Mouse (Mus musculus) embryonic stem cell, embryonic (primary cell): ENCODE results near the gene Gm49450.

Experiments
- CTCF ChIA-PET, 4 experiments: fragments of 300-600 bp in 2 of 4; fragments of 350-600 bp in 2 of 4; sonication (Branson Sonifier 250); formaldehyde crosslinking; loops; one replicate each; lab custom pipeline; 2022; ENCODE audit warnings: inconsistent platforms in 2 of 4; lab: Charles Lee
- POLR2A ChIA-PET, 4 experiments: fragments of 300-600 bp in 2 of 4; fragments of 350-600 bp in 2 of 4; sonication (Branson Sonifier 250); formaldehyde crosslinking; loops; one replicate each; lab custom pipeline; 2022; ENCODE audit warnings: antibody characterized with exemption in 4 of 4, inconsistent platforms in 1 of 4; lab: Charles Lee

Gene Gm49450

GRCm38 (mm10) chr15:98933004-98933671, 20.2 kb downstream of the Gm49450 start:
- CTCF ChIA-PET: interaction anchor here in 3 of 4 experiments (0.5 to 2.6 kb wide), 13 partner anchors 20 to 492 kb away, joined by 3 to 10 read pairs (median 4); partner anchors contain the start of genes Gm49450 (in 1 of the 3) and Tuba1a (in 1 of the 3)
- POLR2A ChIA-PET: interaction anchor here (0.6 to 4.1 kb wide), 116 partner anchors 10 to 459 kb away, joined by 3 to 453 read pairs (median 6); partner anchors contain the start of genes Tuba1a (in 4 of the 4), Gm49450 (in 3 of the 4), Lmbr1l (in 3 of the 4) and Tuba1c (in 3 of the 4)

GRCm38 (mm10) chr15:98930998-98931397, 22.4 kb downstream of the Gm49450 start:
- ChIA-PET POLR2A (interaction anchor here (0.6 to 7.1 kb wide), 29 partner anchors 9 to 254 kb away, joined by 3 to 76 read pairs (median 4); partner anchors contain the start of genes Gm49450 (in 3 of the 4), Tuba1a (in 3 of the 4), Prkag1 (in 2 of the 4) and Lmbr1l (in 1 of the 4)), CTCF (interaction anchor here in 1 of 4 experiments (3.0 kb wide), 1 partner anchor 62 kb away, joined by 9 read pairs; no protein-coding TSS in a partner anchor)

GRCm38 (mm10) chr15:98930017-98930734, 23.2 kb downstream of the Gm49450 start:
- CTCF ChIA-PET: interaction anchor here (0.6 to 3.0 kb wide), 11 partner anchors 38 to 314 kb away, joined by 3 to 9 read pairs (median 4); partner anchors contain the start of genes Arf3 (in 1 of the 4) and Fkbp11 (in 1 of the 4)

GRCm38 (mm10) chr15:98928598-98929240, 24.6 kb downstream of the Gm49450 start:
- POLR2A ChIA-PET: interaction anchor here (0.6 to 7.1 kb wide), 32 partner anchors 8 to 110 kb away, joined by 3 to 76 read pairs (median 6); partner anchors contain the start of genes Lmbr1l (in 2 of the 4), Tuba1c (in 2 of the 4), Gm49450 (in 1 of the 4) and Prkag1 (in 1 of the 4)
- CTCF ChIA-PET: interaction anchor here (0.5 to 3.0 kb wide), 15 partner anchors 11 to 166 kb away, joined by 3 to 9 read pairs (median 3); partner anchors contain the start of genes Arf3 (in 1 of the 4) and Lmbr1l (in 1 of the 4)

More at GRCm38 (mm10) chr15:98930017-98930734, 23.2 kb downstream of the Gm49450 start:
- POLR2A ChIA-PET: interaction anchor here (0.6 to 7.1 kb wide), 42 partner anchors 8 to 202 kb away, joined by 3 to 76 read pairs (median 4); partner anchors contain the start of genes Lmbr1l (in 2 of the 4), Prkag1 (in 2 of the 4), Tuba1a (in 2 of the 4) and Tuba1c (in 2 of the 4)

GRCm38 (mm10) chr15:98927566-98927965, 25.8 kb downstream of the Gm49450 start:
- CTCF ChIA-PET: interaction anchor here in 1 of 4 experiments (1.0 to 1.4 kb wide), 3 partner anchors 65 to 112 kb away, joined by 3 read pairs; no protein-coding TSS in a partner anchor

GRCm38 (mm10) chr15:98924682-98925081, 28.7 kb downstream of the Gm49450 start:
- CTCF ChIA-PET: interaction anchor here in 1 of 4 experiments (0.7 kb wide), 1 partner anchor 69 kb away, joined by 3 read pairs; no protein-coding TSS in a partner anchor
- POLR2A ChIA-PET: interaction anchor here in 3 of 4 experiments (0.6 to 16.3 kb wide), 6 partner anchors 9 to 104 kb away, joined by 3 to 120 read pairs (median 4); partner anchors contain the start of genes Gm49450 (in 1 of the 3), Tuba1a (in 1 of the 3) and Tuba1b (in 1 of the 3)

More at GRCm38 (mm10) chr15:98927566-98927965, 25.8 kb downstream of the Gm49450 start:
- POLR2A ChIA-PET: interaction anchor here in 3 of 4 experiments (0.5 to 7.1 kb wide), 15 partner anchors 8 to 249 kb away, joined by 3 to 76 read pairs (median 4); partner anchors contain the start of gene Lmbr1l (in 2 of the 3)

- ChIA-PET POLR2A (interaction anchor here in 3 of 4 experiments (0.5 to 16.3 kb wide), 6 partner anchors 11 to 117 kb away, joined by 3 to 120 read pairs (median 4); partner anchors contain the start of gene Tuba1b (in 2 of the 3)), CTCF (interaction anchor here in 2 of 4 experiments (0.7 to 0.8 kb wide), 2 partner anchors 18 to 29 kb away, joined by 3 to 4 read pairs; no protein-coding TSS in a partner anchor)
Measured at GRCm38 (mm10) chr15:98923031-98923537, 30.3 kb downstream of the Gm49450 start.

GRCm38 (mm10) chr15:98922581-98922980, 30.8 kb downstream of the Gm49450 start:
- POLR2A ChIA-PET: interaction anchor here in 3 of 4 experiments (0.6 to 16.3 kb wide), 11 partner anchors 8 to 104 kb away, joined by 3 to 120 read pairs (median 4); partner anchors contain the start of gene Tuba1b (in 2 of the 3)

GRCm38 (mm10) chr15:98921510-98921909, 31.8 kb downstream of the Gm49450 start:
- CTCF ChIA-PET: interaction anchor here in 2 of 4 experiments (1.2 to 1.3 kb wide), 2 partner anchors 17 to 103 kb away, joined by 3 read pairs; no protein-coding TSS in a partner anchor
- POLR2A ChIA-PET: interaction anchor here in 2 of 4 experiments (0.7 to 16.3 kb wide), 11 partner anchors 9 to 103 kb away, joined by 3 to 120 read pairs (median 4); partner anchors contain the start of genes Tuba1b (in 2 of the 2), Gm49450 (in 1 of the 2) and Tuba1a (in 1 of the 2)

More at GRCm38 (mm10) chr15:98922581-98922980, 30.8 kb downstream of the Gm49450 start:
- CTCF ChIA-PET: interaction anchor here in 1 of 4 experiments (1.3 kb wide), 1 partner anchor 18 kb away, joined by 3 read pairs; no protein-coding TSS in a partner anchor

- CTCF ChIA-PET: interaction anchor here in 2 of 4 experiments (0.8 to 1.4 kb wide), 8 partner anchors 11 to 126 kb away, joined by 3 to 5 read pairs (median 4); partner anchors contain the start of gene Prkag1 (in 1 of the 2)
- POLR2A ChIA-PET: interaction anchor here in 3 of 4 experiments (0.6 to 16.3 kb wide), 30 partner anchors 8 to 112 kb away, joined by 3 to 120 read pairs (median 6); partner anchors contain the start of genes Tuba1b (in 3 of the 3), Gm49450 (in 2 of the 3), Tuba1a (in 2 of the 3) and Dhh (in 1 of the 3)
Measured at GRCm38 (mm10) chr15:98918499-98918895, 34.9 kb downstream of the Gm49450 start.

- POLR2A ChIA-PET: interaction anchor here in 3 of 4 experiments (0.6 to 16.3 kb wide), 39 partner anchors 9 to 242 kb away, joined by 3 to 120 read pairs (median 4); partner anchors contain the start of genes Tuba1b (in 3 of the 3), Dhh (in 2 of the 3), Gm49450 (in 2 of the 3) and Tuba1a (in 2 of the 3)
- CTCF ChIA-PET: interaction anchor here in 2 of 4 experiments (0.6 to 1.4 kb wide), 9 partner anchors 11 to 125 kb away, joined by 3 to 6 read pairs (median 4); partner anchors contain the start of gene Prkag1 (in 1 of the 2)
Measured at GRCm38 (mm10) chr15:98917538-98918498, 35.5 kb downstream of the Gm49450 start, which contains the start of gene Lmbr1l. Gene Lmbr1l (minus strand): TSS chr15:98918231.

GRCm38 (mm10) chr15:98917091-98917490, 36.3 kb downstream of the Gm49450 start:
- CTCF ChIA-PET: interaction anchor here in 1 of 4 experiments (0.6 to 1.4 kb wide), 2 partner anchors 33 to 76 kb away, joined by 3 to 6 read pairs; no protein-coding TSS in a partner anchor
- POLR2A ChIA-PET: interaction anchor here in 3 of 4 experiments (0.6 to 16.3 kb wide), 24 partner anchors 9 to 242 kb away, joined by 3 to 120 read pairs (median 6); partner anchors contain the start of genes Tuba1b (in 3 of the 3), Dhh (in 2 of the 3), Gm49450 (in 1 of the 3) and Tuba1a (in 1 of the 3)

- ChIA-PET CTCF (interaction anchor here in 3 of 4 experiments (0.9 to 2.5 kb wide), 5 partner anchors 11 to 15 kb away, joined by 3 to 15 read pairs (median 4); no protein-coding TSS in a partner anchor), POLR2A (interaction anchor here in 3 of 4 experiments (0.8 to 16.3 kb wide), 20 partner anchors 10 to 114 kb away, joined by 3 to 120 read pairs (median 5); partner anchors contain the start of genes Tuba1b (in 3 of the 3), Gm49450 (in 2 of the 3), Tuba1a (in 2 of the 3) and Dhh (in 1 of the 3))
Measured at GRCm38 (mm10) chr15:98916016-98916415, 37.3 kb downstream of the Gm49450 start.
